In the genomic region with DNA sequence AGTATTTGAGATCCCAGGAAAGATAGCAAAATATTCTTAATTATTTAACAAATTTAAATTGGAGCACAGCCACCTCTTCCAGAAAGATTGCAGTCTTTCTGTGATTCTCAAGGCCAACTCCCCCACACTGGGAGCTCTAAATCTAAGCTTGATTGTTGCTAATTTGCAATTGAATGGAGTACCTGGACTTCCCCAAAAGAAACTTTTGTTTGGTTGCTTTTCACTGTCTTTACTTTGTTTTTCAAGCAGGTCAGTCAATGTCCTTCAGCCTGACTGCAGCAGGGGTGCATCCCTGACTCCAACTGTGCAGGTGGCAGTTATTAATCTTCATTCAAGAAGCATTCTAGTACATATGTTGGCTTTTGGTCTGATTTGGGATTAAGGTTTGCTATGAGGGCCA, we compare ENCODE assay signal across 28 mouse cellular contexts.
DNase-seq lines count a peak whose midpoint lies in the region; ATAC-seq lines count a peak whose summit lies in the region.
"Had no signal": no experiment of that assay in that cellular context is flagged by ENCODE, and none has a peak within 500 bp of the region (broad histone marks: within the 10 kb centered on the region; RNA-seq: fewer than 3 reads in every experiment).

No protein-coding gene starts in this region.

- no peak overlapping the region for H3K9ac ChIP-seq in forebrain, embryonic 12.5 days
- H3K9ac ChIP-seq: embryonic facial prominence, embryonic 13.5 days; embryonic facial prominence, embryonic 15.5 days had no signal

- no peak for ATAC-seq in forebrain, embryonic 12.5 days (ENCODE audit: low FRiP score)
- no peak for ATAC-seq in erythroid progenitor cell, adult 5-6 weeks (replicated peaks; ENCODE audit: low FRiP score, poor library complexity, severe bottlenecking)
- ATAC-seq: activated CD4-positive, CD25-positive, alpha-beta regulatory T cell, adult 4 months; CD4-positive, CD25-positive, alpha-beta regulatory T cell, adult 4 months; forebrain, embryonic 14.5 days; forebrain, embryonic 16.5 days; Patski had no signal

- H3K27ac ChIP-seq in brown adipose tissue, adult 24 weeks (replicated peaks; ENCODE audit: low read depth, low read length) = peak overlapping the region; percentile 51; the same call in 1 of the 2 replicates
- no peak overlapping the region for H3K27ac ChIP-seq in forebrain, embryonic 12.5 days
- H3K27ac ChIP-seq: embryonic facial prominence, embryonic 13.5 days; embryonic facial prominence, embryonic 15.5 days; gastrocnemius, adult 2 months had no signal

- DNase-seq in embryo, embryonic 10.5 days (ENCODE audit: low spot score) = peak; percentile 0
- no peak for DNase-seq in embryo, embryonic 11 days
- peak; percentile 92 for DNase-seq in ES-CJ7 (ENCODE audit: low read depth, low spot score)
- DNase-seq in R1 (ENCODE audit: low read depth, low spot score) = peak; percentile 92
- no peak for DNase-seq in left cerebral cortex, adult 11 months (ENCODE audit: low spot score)
- DNase-seq: adrenal gland, adult 2 months; adrenal gland, postnatal 10 days; adrenal gland, postnatal 25 days; B cell, adult 2 months; cerebellum, adult 11-12 months; cerebellum, adult 2 months; cerebellum, adult 9-10 months; cerebellum, postnatal 10 days; cerebellum, postnatal 25 days; gastrocnemius, adult 2 months had no signal

- no peaks in the 10 kb centered on the region; the same call in 1 of the 2 replicates for H3K4me1 ChIP-seq in brown adipose tissue, adult 24 weeks (ENCODE audit: control insufficient read depth, insufficient read depth, insufficient read length, low read length)
- no peaks in the 10 kb centered on the region for H3K4me1 ChIP-seq in forebrain, embryonic 12.5 days
- H3K4me1 ChIP-seq: embryonic facial prominence, embryonic 13.5 days; embryonic facial prominence, embryonic 15.5 days had no signal

- H3K4me2 ChIP-seq in forebrain, embryonic 12.5 days = no peak overlapping the region
- H3K4me2 ChIP-seq: embryonic facial prominence, embryonic 13.5 days; embryonic facial prominence, embryonic 15.5 days had no signal

- H3K4me3 ChIP-seq in brown adipose tissue, adult 24 weeks (ENCODE audit: insufficient read depth, low read depth, low read length) = no peak overlapping the region
- no peak overlapping the region for H3K4me3 ChIP-seq in forebrain, embryonic 12.5 days (replicated peaks)
- H3K4me3 ChIP-seq: embryonic facial prominence, embryonic 13.5 days; embryonic facial prominence, embryonic 15.5 days; erythroblast, embryonic 14.5 days; gastrocnemius, adult 2 months had no signal

- H3K9me3 ChIP-seq in forebrain, embryonic 12.5 days = no peaks in the 10 kb centered on the region
- H3K9me3 ChIP-seq: embryonic facial prominence, embryonic 13.5 days; embryonic facial prominence, embryonic 15.5 days; G1E had no signal

- no peaks in the 10 kb centered on the region for H3K27me3 ChIP-seq in forebrain, embryonic 12.5 days
- H3K27me3 ChIP-seq: CH12.LX; embryonic facial prominence, embryonic 13.5 days; embryonic facial prominence, embryonic 15.5 days; Patski had no signal

- no peaks in the 10 kb centered on the region for H3K36me3 ChIP-seq in forebrain, embryonic 12.5 days (replicated peaks)
- H3K36me3 ChIP-seq: embryonic facial prominence, embryonic 13.5 days; embryonic facial prominence, embryonic 15.5 days; G1E had no signal

Comparison
In these comparisons a context has a peak if more than half of its experiments do, and no peak if none do; other contexts are left out.
1. DNase-seq: peak in embryo, embryonic 10.5 days (single experiment), ES-CJ7 (single experiment) and R1 (single experiment); none in embryo, embryonic 11 days (single experiment) and left cerebral cortex, adult 11 months (single experiment).